Mouse (Mus musculus) stomach, postnatal 0 days (tissue): Measurements from ENCODE around the gene Dbi.

Experiments
- CTCF ChIP-seq: IDR thresholded peaks from 2 replicates; pipeline ENCODE4 v1.5.1; 2016; ENCODE audit warnings: antibody characterized with exemption, low read depth, mild to moderate bottlenecking, moderate library complexity
- EP300 ChIP-seq: optimal IDR thresholded peaks from 2 replicates; pipeline ENCODE3; 2016; ENCODE audit warnings: antibody characterized with exemption

DNA sequence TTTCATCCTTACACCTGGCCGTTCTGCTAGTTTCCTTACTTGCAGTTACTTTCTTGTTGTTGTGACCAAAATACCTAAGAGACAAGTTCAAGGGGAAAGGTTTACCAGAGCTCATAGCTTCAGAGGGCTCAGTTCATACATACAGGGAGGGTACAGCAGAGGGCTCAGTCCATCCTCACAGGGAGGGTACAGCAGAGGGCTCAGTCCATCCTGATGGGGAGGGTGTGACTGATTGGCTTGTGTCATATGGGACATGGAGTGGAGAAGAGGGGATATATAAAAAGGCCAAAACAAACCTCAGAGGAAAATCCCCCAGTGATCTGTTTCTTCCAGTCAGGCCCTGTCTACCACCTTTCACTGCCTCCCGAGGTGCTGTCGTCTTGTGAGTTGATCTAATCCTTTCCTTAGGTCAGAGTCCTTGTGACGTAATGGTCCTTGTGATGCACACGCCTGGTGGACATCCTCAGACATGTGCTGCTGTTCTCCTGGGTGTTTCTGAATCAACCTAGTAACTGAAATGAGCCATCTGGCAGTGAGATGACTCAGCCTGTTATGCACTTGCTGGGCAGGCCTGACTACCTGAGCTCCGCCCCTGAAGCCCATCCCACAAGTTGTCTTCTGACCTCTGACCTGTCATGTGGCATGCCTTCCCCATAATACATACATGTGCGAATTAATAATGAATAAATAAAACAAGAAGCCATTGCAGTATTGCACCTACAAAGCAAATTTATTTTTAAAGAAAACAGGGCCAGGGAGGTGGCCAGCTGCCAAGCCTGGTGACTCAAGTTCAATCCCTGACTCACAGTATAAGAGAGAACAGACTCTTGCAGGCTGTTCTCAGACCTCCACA is 15.3 kb upstream of the Dbi start:
- TF ChIP-seq CTCF: no peak
- TF ChIP-seq EP300: no peak
